Mouse (Mus musculus) frontal cortex, adult (tissue): ENCODE results near the gene Tmbim7.
"Not testable (repeated sequence)": the region's sequence is repeated elsewhere in the genome, so short reads cannot be mapped to it uniquely, and the experiment has no call there.

ENCODE experiments used
- ATAC-seq: cut with Nextera tagmentation; 2 replicates; pipeline ENCODE4 v1.9.2; 2017; ENCODE audit warnings: mild to moderate bottlenecking, moderate library complexity, mixed read lengths; ENCODE audit not compliant: low TSS enrichment

The Tmbim7 gene

GRCm38 (mm10) chr5:3650881-3651280, at the start of gene Tmbim7:
Gene Tmbim7, plus strand, starts transcription at chr5:3651181.
- ATAC-seq: no peak

GRCm38 (mm10) chr5:3607114-3607513, 43.9 kb upstream of the Tmbim7 start:
- ATAC-seq: no peak

- no peak for ATAC-seq
These were observed 41.7 kb upstream of the Tmbim7 start for GRCm38 (mm10) chr5:3609241-3609640.

GRCm38 (mm10) chr5:3611835-3612234, 39.1 kb upstream of the Tmbim7 start:
- ATAC-seq: not testable (repeated sequence)

- ATAC-seq: no peak
These were observed 30.5 kb upstream of the Tmbim7 start for GRCm38 (mm10) chr5:3620486-3620885.

GRCm38 (mm10) chr5:3630055-3630454, 20.9 kb upstream of the Tmbim7 start:
- no peak for ATAC-seq

GRCm38 (mm10) chr5:3631512-3632271, 19.3 kb upstream of the Tmbim7 start:
- ATAC-seq: no peak

GRCm38 (mm10) chr5:3632285-3632684, 18.7 kb upstream of the Tmbim7 start:
- ATAC-seq: no peak

- no peak for ATAC-seq
These were observed 17.7 kb upstream of the Tmbim7 start for GRCm38 (mm10) chr5:3633315-3633714.

- ATAC-seq: no peak
These were observed 17.0 kb upstream of the Tmbim7 start for GRCm38 (mm10) chr5:3633951-3634350.

- no peak for ATAC-seq
These were observed 15.7 kb upstream of the Tmbim7 start for GRCm38 (mm10) chr5:3635286-3635685.

- ATAC-seq: no peak
These were observed 6.4 kb upstream of the Tmbim7 start for GRCm38 (mm10) chr5:3644621-3645020.

- no peak for ATAC-seq
These were observed 5.7 kb upstream of the Tmbim7 start for GRCm38 (mm10) chr5:3645326-3645725.

- no peak for ATAC-seq
These were observed 4.4 kb upstream of the Tmbim7 start for GRCm38 (mm10) chr5:3646539-3646938.

GRCm38 (mm10) chr5:3646991-3647707, 3.8 kb upstream of the Tmbim7 start:
- peak; percentile 72 for ATAC-seq

GRCm38 (mm10) chr5:3647708-3648121, 3.3 kb upstream of the Tmbim7 start:
- ATAC-seq: peak; percentile 94

GRCm38 (mm10) chr5:3648206-3648848, 2.7 kb upstream of the Tmbim7 start:
- ATAC-seq: no peak

- ATAC-seq: no peak
These were observed 2.2 kb upstream of the Tmbim7 start for GRCm38 (mm10) chr5:3648849-3649210.

GRCm38 (mm10) chr5:3651621-3652020, 640 bp downstream of the Tmbim7 start:
- ATAC-seq: no peak

GRCm38 (mm10) chr5:3652903-3653575, 2.1 kb downstream of the Tmbim7 start:
- not testable (repeated sequence) for ATAC-seq

- ATAC-seq: no peak
These were observed 2.8 kb downstream of the Tmbim7 start for GRCm38 (mm10) chr5:3653801-3654200.

- no peak for ATAC-seq
These were observed 6.1 kb downstream of the Tmbim7 start, which contains the start of gene Gatad1 for GRCm38 (mm10) chr5:3657085-3657484. Gene Gatad1, minus strand, starts transcription at chr5:3657185.
